Mouse (Mus musculus) embryonic facial prominence, embryonic 11.5 days (tissue): ENCODE measurements around the gene Zfp648. TPM values are rescaled to one million over a fixed set of nuclear protein-coding genes. Genes with fewer than 3 reads are reported as not detected.

Experiments used
- ATAC-seq: fragments of 200-750 bp; cut with Nextera tagmentation; replicated peaks from 2 replicates; pipeline ENCODE4 v1.8.0; 2017; ENCODE audit warnings: low read depth; ENCODE audit not compliant: insufficient number of reproducible peaks, low FRiP score, low TSS enrichment
- DNase-seq: peaks from one replicate; pipeline ENCODE4 v3.0.0-alpha.2; 2015; ENCODE audit warnings: low spot score
- H3K27ac ChIP-seq: fragments of 300-500 bp; sonication (generic); replicated peaks from 2 replicates; pipeline ENCODE4 v1.5.1; 2014; ENCODE audit warnings: mild to moderate bottlenecking, low read depth, low read length, control low read depth
- H3K27me3 ChIP-seq: fragments of 300-500 bp; sonication (generic); 2 replicates; pipeline ENCODE4 v1.6.1; 2014; ENCODE audit warnings: mild to moderate bottlenecking, low read length, moderate library complexity, mixed read lengths; ENCODE audit not compliant: control insufficient read depth, insufficient read depth
- H3K36me3 ChIP-seq: fragments of 300-500 bp; sonication (generic); replicated peaks from 2 replicates; pipeline ENCODE4 v1.6.1; 2014; ENCODE audit warnings: low read depth, mild to moderate bottlenecking, low read length, moderate library complexity, mixed read lengths; ENCODE audit not compliant: control insufficient read depth, insufficient read depth
- H3K4me1 ChIP-seq: fragments of 300-500 bp; sonication (generic); 2 replicates; pipeline ENCODE4 v1.6.1; 2014; ENCODE audit warnings: low read length, mixed read lengths; ENCODE audit not compliant: control insufficient read depth, insufficient read depth
- H3K4me2 ChIP-seq: fragments of 300-500 bp; sonication (generic); 2 replicates; pipeline ENCODE4 v1.6.1; 2014; ENCODE audit warnings: low read depth, mild to moderate bottlenecking, control low read depth, low read length, moderate library complexity
- H3K4me3 ChIP-seq: fragments of 300-500 bp; sonication (generic); 2 replicates; pipeline ENCODE4 v1.5.1; 2014; ENCODE audit warnings: low read depth, low read length, control low read depth
- H3K9ac ChIP-seq: fragments of 300-500 bp; sonication (generic); replicated peaks from 2 replicates; pipeline ENCODE4 v1.6.1; 2014; ENCODE audit warnings: mild to moderate bottlenecking, control low read depth, low read length
- H3K9me3 ChIP-seq: fragments of 300-500 bp; sonication (generic); replicated peaks from 2 replicates; pipeline ENCODE4 v1.6.1; 2016; ENCODE audit warnings: mild to moderate bottlenecking, low read length, inconsistent platforms, mixed read lengths; ENCODE audit not compliant: control insufficient read depth
- WGBS: fragments of 180-500 bp; shearing (Covaris S2); extraction: QIAGEN DNeasy Blood & Tissue Kit; methylation state at CpG from one replicate; pipeline ENCODE4 v1.1.7; 2014; 5-methylcytosine and 5-hydroxymethylcytosine counted together
- polyA plus RNA-seq: library from polyadenylated mRNA; unstranded; fragments of >200 nt; fragmentation: Nextera tagmentation; extraction: Ambion mirVana; gene quantifications from 2 replicates; pipeline ENCODE4 v1.2.1, GENCODE M21; 2014

Gene Zfp648
- polyA plus RNA-seq, 1 experiment from 2014 or later = 0.14 TPM

GRCm38 (mm10) chr1:154178541-154179155 is 22.3 kb upstream of the Zfp648 start:
- Histone ChIP-seq H3K9ac (no peak overlapping the region), H3K4me3 (no peak overlapping the region), H3K27me3 (no peaks in the 10 kb centered on the region), H3K9me3 (no peaks in the 10 kb centered on the region), H3K4me1 (no peaks in the 10 kb centered on the region), H3K36me3 (no peaks in the 10 kb centered on the region), H3K27ac (no peak overlapping the region), H3K4me2 (no peak overlapping the region)
- DNase-seq (no peak), ATAC-seq (no peak)
- WGBS = 84% methylated on average over 8 of the region's 8 CpGs

GRCm38 (mm10) chr1:154180952-154181351 is 20.0 kb upstream of the Zfp648 start:
- H3K4me2 ChIP-seq = no peak overlapping the region
- DNase-seq = peak; percentile 84
- H3K27me3 ChIP-seq = no peaks in the 10 kb centered on the region
- H3K4me3 ChIP-seq = no peak overlapping the region
- no peaks in the 10 kb centered on the region for H3K4me1 ChIP-seq
- no peaks in the 10 kb centered on the region for H3K36me3 ChIP-seq
- no peak overlapping the region for H3K9ac ChIP-seq
- ATAC-seq = peak; percentile 95
- 40% methylated on average over 2 of the region's 2 CpGs for WGBS
- no peaks in the 10 kb centered on the region for H3K9me3 ChIP-seq
- no peak overlapping the region for H3K27ac ChIP-seq

DNA sequence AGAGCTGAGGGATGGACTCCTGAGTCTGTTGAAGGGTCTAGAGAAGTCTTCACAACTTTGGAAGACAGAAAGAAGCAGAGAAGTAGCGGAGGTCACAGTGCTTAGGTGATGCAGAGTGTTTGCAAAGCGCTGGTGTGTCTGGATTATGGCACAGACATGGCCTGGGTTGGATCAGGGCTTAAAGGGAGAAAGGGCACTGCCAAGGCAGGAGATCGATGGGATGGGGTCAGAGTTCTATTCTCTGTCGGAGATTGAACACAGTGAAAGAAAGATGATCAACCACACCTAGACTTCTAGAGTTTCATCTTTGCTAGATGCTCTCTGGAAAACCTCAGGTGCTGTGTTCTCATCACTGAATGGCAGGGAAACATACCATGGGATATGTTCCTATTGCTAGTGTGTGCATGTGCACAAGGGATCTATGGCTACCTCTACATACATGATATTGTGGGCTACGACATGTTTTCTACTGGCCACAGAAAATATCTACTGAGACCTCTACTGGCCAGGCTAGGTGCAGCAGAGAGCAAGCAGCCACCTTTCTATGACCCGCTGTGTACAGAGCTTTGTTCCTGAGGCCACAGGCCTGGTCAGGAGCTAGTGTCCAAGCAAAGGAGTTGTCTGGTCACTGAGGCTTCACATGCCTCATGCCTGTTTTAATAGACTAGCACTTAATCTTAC is 18.5 kb upstream of the Zfp648 start:
- Histone ChIP-seq H3K9ac (no peak overlapping the region), H3K9me3 (no peaks in the 10 kb centered on the region), H3K4me1 (no peaks in the 10 kb centered on the region), H3K27me3 (no peaks in the 10 kb centered on the region), H3K27ac (no peak overlapping the region), H3K4me3 (no peak overlapping the region), H3K36me3 (no peaks in the 10 kb centered on the region), H3K4me2 (no peak overlapping the region)
- WGBS = 70% methylated on average over 6 of the region's 6 CpGs
- ATAC-seq (no peak), DNase-seq (no peak)

- no peak for DNase-seq
- 86% methylated on average over 7 of the region's 7 CpGs for WGBS
- H3K27ac ChIP-seq = no peak overlapping the region
Observed at GRCm38 (mm10) chr1:154183077-154183751, 17.8 kb upstream of the Zfp648 start.

DNA sequence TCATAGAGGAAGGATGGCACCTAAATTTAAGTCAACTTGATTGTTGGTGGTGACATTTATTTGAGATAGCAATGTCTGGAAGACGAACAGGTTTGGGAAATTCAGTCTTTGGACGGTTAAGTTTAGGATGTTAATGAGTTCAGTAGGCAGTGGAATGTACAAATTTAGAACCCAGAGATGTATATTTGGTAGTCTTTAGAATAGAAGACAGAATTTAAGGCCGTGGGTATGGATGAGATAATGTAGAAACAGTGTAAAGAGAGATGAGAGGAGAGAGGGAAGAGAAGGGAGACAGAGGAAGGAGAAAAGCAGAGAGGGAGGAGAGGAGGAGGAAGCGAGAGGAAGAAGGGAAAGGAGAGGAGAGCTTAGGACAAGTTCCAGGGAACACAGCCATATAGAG is 12.8 kb upstream of the Zfp648 start:
- H3K27ac ChIP-seq = no peak overlapping the region
- DNase-seq (no peak), ATAC-seq (no peak; the same call in 1 of the 2 replicates)
- peaks cover 4% of the 10 kb centered on the region; the same call in 1 of the 2 replicates for H3K4me1 ChIP-seq
- no peak overlapping the region for H3K4me3 ChIP-seq
- no peaks in the 10 kb centered on the region for H3K36me3 ChIP-seq
- H3K4me2 ChIP-seq = no peak overlapping the region
- no peak overlapping the region for H3K9ac ChIP-seq
- WGBS = 72% methylated on average over 4 of the region's 4 CpGs
- H3K27me3 ChIP-seq = no peaks in the 10 kb centered on the region
- H3K9me3 ChIP-seq = no peaks in the 10 kb centered on the region

More at GRCm38 (mm10) chr1:154183077-154183751, 17.8 kb upstream of the Zfp648 start:
- H3K36me3 ChIP-seq = no peaks in the 10 kb centered on the region
- no peak overlapping the region for H3K4me2 ChIP-seq
- H3K4me1 ChIP-seq = no peaks in the 10 kb centered on the region
- H3K27me3 ChIP-seq = no peaks in the 10 kb centered on the region
- no peaks in the 10 kb centered on the region for H3K9me3 ChIP-seq
- H3K9ac ChIP-seq = no peak overlapping the region
- no peak overlapping the region for H3K4me3 ChIP-seq
- no peak for ATAC-seq

GRCm38 (mm10) chr1:154188631-154189030 is 12.4 kb upstream of the Zfp648 start:
- Histone ChIP-seq H3K9me3 (no peaks in the 10 kb centered on the region), H3K9ac (no peak overlapping the region), H3K27me3 (no peaks in the 10 kb centered on the region), H3K36me3 (no peaks in the 10 kb centered on the region), H3K4me2 (no peak overlapping the region), H3K4me3 (no peak overlapping the region), H3K4me1 (peaks cover 4% of the 10 kb centered on the region; the same call in 1 of the 2 replicates), H3K27ac (no peak overlapping the region)
- DNase-seq = peak; percentile 79
- ATAC-seq = peak; percentile 68
- 40% methylated on average over 4 of the region's 4 CpGs for WGBS

GRCm38 (mm10) chr1:154189842-154190530 is 11.0 kb upstream of the Zfp648 start:
- Histone ChIP-seq H3K27ac (no peak overlapping the region), H3K4me2 (no peak overlapping the region), H3K9me3 (no peaks in the 10 kb centered on the region), H3K4me3 (no peak overlapping the region), H3K9ac (no peak overlapping the region), H3K36me3 (no peaks in the 10 kb centered on the region), H3K4me1 (peaks cover 4% of the 10 kb centered on the region; the same call in 1 of the 2 replicates), H3K27me3 (no peaks in the 10 kb centered on the region)
- WGBS = 32% methylated on average over 14 of the region's 18 CpGs
- DNase-seq (peak; percentile 61), ATAC-seq (0 out of 2 replicates have a peak, but pooled peaks have one; percentile 38)
